Mouse (Mus musculus) ES-E14 (cell line): ENCODE measurements around the gene 1810055G02Rik. TPM values are rescaled to one million over a fixed set of nuclear protein-coding genes. Genes with fewer than 3 reads are reported as not detected.

Source experiments
- DNase-seq: peaks from one replicate; pipeline ENCODE4 v3.0.0-alpha.2; 2013; ENCODE audit warnings: low read depth, low spot score
- H3K27ac ChIP-seq: 2 replicates; pipeline ENCODE4 v1.5.1; 2012; ENCODE audit warnings: low read depth, mild to moderate bottlenecking, low read length, moderate library complexity, mixed read lengths; ENCODE audit not compliant: poor library complexity, insufficient read depth, severe bottlenecking
- H3K36me3 ChIP-seq: 2 replicates; pipeline ENCODE4 v1.6.1; 2012; ENCODE audit warnings: mild to moderate bottlenecking, low read length, moderate library complexity, mixed read lengths; ENCODE audit not compliant: control insufficient read depth, poor library complexity, insufficient read depth, severe bottlenecking
- H3K4me1 ChIP-seq, 2 experiments: fragments of 150-350 bp in 1 of 2; sonication (generic) in 1 of 2; 2 replicates each; pipeline ENCODE4 v1.6.1; 2012; ENCODE audit warnings: low read length in 2 of 2, mild to moderate bottlenecking in 1 of 2, mixed read lengths in 1 of 2; ENCODE audit not compliant: control insufficient read depth in 2 of 2, insufficient read depth in 2 of 2, poor library complexity in 1 of 2
- H3K4me3 ChIP-seq, 2 experiments: fragments of 150-350 bp in 1 of 2; sonication (generic) in 1 of 2; 2 replicates each; pipeline ENCODE4 v1.5.1; 2012; ENCODE audit warnings: low read length in 2 of 2, low read depth in 1 of 2, mild to moderate bottlenecking in 1 of 2, mixed read lengths in 1 of 2; ENCODE audit not compliant: insufficient read depth in 1 of 2, poor library complexity in 1 of 2, severe bottlenecking in 1 of 2
- H3K9ac ChIP-seq: 2 replicates; pipeline ENCODE4 v1.6.1; 2012; ENCODE audit warnings: low read depth, mild to moderate bottlenecking, low read length, mixed read lengths; ENCODE audit not compliant: poor library complexity, insufficient read depth, severe bottlenecking
- H3K9me3 ChIP-seq: fragments of 150-350 bp; sonication (generic); 2 replicates; pipeline ENCODE4 v1.6.1; 2012; ENCODE audit warnings: low read depth, mild to moderate bottlenecking, low read length; ENCODE audit not compliant: control insufficient read depth, insufficient read depth
- CHD2 ChIP-seq: IDR thresholded peaks from 2 replicates; pipeline ENCODE4 v1.6.1; 2014; ENCODE audit warnings: mild to moderate bottlenecking, low read depth, low read length, inconsistent platforms
- HCFC1 ChIP-seq: IDR thresholded peaks from 2 replicates; pipeline ENCODE4 v1.6.1; 2012; ENCODE audit warnings: low read length, inconsistent platforms, borderline replicate concordance; ENCODE audit not compliant: insufficient read depth
- MAFK ChIP-seq: IDR thresholded peaks from 2 replicates; pipeline ENCODE4 v1.6.1; 2014; ENCODE audit warnings: mild to moderate bottlenecking, low read depth, low read length, inconsistent platforms; ENCODE audit not compliant: insufficient read depth
- ZC3H11A ChIP-seq: IDR thresholded peaks from 2 replicates; pipeline ENCODE4 v1.6.1; 2012; ENCODE audit warnings: low read depth, mild to moderate bottlenecking, inconsistent platforms, low read length, borderline replicate concordance
- ZNF384 ChIP-seq: IDR thresholded peaks from 2 replicates; pipeline ENCODE4 v1.6.1; 2012; ENCODE audit warnings: low read depth, low read length, inconsistent platforms
- in situ Hi-C, 2 experiments: fragments of 600-800 bp; cut with MboI; formaldehyde crosslinking; loops; one replicate each; pipeline ENCODE4 v1.15.1; 2025; ENCODE audit warnings: low sequenced_read_pairs in 2 of 2, inconsistent platforms in 1 of 2; ENCODE audit not compliant: unreplicated experiment in 2 of 2
- total RNA-seq: library from RNA; depleted of rRNA; stranded (reverse); fragments of 300-350 nt; gene quantifications from 2 replicates; pipeline ENCODE4 v1.2.3, GENCODE M21; 2012

1810055G02Rik gene
- total RNA-seq, 1 experiment = 31.4 TPM

DNA sequence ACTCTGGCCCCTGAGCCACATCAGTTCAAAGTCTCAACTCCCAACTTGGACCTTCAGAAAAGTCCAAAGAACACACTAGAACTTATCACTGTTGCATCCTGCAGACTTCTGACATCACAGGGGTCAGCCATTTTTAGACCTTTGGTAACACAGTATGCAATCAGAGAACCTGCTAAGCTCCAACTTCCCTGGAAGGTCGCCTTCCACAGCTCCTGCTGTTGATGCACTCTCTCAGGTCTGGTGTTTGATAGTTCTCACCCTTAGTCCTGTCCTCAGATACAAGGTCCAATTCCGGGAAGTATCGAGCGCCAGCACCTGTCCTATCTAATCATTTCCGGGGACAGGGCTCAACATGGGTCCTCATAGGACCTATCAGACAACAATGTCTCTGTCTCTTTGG lies 16.8 kb upstream of the 1810055G02Rik start:
- Histone ChIP-seq H3K36me3 (no peaks in the 10 kb centered on the region), H3K9me3 (no peaks in the 10 kb centered on the region), H3K4me3 (no peak overlapping the region), H3K9ac (no peak overlapping the region), H3K4me1 (peaks cover 8 to 19% of the 10 kb centered on the region in 2 experiments), H3K27ac (no peak overlapping the region)
- no peak for DNase-seq
- TF ChIP-seq HCFC1 = no peak
- no peak for TF ChIP-seq ZC3H11A
- TF ChIP-seq MAFK = no peak
- TF ChIP-seq ZNF384 = no peak
- TF ChIP-seq CHD2 = no peak
- in situ Hi-C loops = no loop called here

DNA sequence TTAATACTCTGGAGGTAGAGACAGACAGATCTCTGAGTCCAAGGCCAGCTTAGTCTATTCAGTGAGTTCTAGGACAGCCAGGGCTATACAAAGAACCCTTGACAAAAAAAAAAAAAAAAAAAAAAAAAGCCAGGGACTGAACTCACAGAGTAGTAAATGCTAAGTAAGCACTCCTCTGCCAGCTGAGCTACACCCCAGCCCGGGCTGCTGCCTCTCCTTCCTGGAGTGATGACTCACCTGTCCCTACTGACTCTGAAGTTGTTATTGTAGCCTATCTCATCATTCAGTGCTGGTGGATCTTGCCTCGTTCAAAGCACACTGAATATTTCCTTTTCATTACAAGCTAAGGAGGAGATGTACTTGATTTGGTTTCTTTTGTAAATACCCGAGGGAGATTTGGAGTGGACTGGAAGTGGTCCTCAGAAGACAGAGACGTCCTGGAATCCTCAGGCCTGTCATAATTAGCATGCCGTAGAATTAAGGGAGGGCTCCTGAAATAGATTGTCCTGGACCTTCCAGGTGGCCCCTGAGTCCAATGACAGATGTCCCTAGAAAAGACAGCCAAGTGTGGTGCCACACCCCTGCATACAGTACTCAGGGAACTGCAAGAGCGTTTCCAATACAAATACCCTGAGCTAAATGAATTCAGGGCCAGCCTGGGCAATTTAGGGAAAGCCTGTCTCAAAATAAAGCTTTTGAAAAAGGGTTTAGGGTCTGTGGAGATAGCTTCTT lies 15.5 kb upstream of the 1810055G02Rik start:
- H3K4me1 ChIP-seq = peaks cover 6 to 11% of the 10 kb centered on the region in 2 experiments; a peak in 3 of 4 replicates
- H3K27ac ChIP-seq = no peak overlapping the region
- TF ChIP-seq MAFK = peak; percentile 32; the same call in 1 of the 2 replicates
- TF ChIP-seq HCFC1 = no peak
- TF ChIP-seq ZNF384 = peak; percentile 48; the same call in 1 of the 2 replicates
- H3K9ac ChIP-seq = no peak overlapping the region
- no peak for DNase-seq
- no peaks in the 10 kb centered on the region for H3K9me3 ChIP-seq
- no peaks in the 10 kb centered on the region for H3K36me3 ChIP-seq
- H3K4me3 ChIP-seq = no peak overlapping the region
- in situ Hi-C loops = no loop called here

DNA sequence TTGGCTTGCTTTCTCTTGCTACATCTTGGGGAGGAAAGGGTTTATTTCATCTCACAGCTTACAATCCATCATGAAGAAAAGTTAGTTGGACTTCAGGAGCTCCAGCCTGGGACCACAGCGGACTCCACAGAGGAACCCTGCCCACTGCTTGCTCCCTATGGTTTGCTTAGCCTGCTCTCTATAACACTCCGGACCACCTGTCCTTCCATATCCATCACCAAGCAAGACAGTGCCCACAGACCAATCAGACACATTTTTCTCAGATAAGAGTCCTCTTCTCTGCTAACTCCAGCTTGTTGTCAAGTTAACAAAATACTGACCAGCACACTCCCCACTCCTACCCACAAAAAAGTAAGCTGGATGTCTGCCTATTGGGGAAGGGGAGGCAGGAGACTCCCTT lies 13.6 kb upstream of the 1810055G02Rik start:
- no peaks in the 10 kb centered on the region for H3K36me3 ChIP-seq
- no peaks in the 10 kb centered on the region for H3K9me3 ChIP-seq
- in situ Hi-C loops = no loop called here
- H3K27ac ChIP-seq = no peak overlapping the region
- no peak for DNase-seq
- no peak overlapping the region for H3K9ac ChIP-seq
- no peak overlapping the region for H3K4me3 ChIP-seq
- peaks cover 3 to 4% of the 10 kb centered on the region in 2 experiments; a peak in 1 of 4 replicates for H3K4me1 ChIP-seq
- TF ChIP-seq ZNF384 (no peak), HCFC1 (no peak), CHD2 (no peak), MAFK (no peak)

DNA sequence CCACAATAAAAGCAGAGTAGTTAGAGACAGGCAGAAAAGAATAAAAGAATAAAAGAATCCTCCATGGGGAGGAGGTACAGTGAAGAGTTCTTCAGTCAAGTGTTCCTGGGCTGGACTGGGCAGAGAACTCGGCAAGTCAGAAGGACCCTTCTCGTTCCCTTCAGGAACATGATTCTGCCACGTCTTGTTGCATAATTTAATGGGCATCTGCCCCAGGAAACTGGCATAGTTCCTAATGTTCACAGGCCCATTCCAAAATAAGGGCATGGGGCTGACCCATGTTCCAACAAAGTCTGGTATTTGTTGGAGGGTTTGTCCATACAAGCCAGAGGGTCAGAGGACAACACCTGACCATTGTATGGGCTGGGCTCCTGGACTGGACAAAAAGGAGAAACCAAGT lies 13.1 kb upstream of the 1810055G02Rik start:
- TF ChIP-seq MAFK (no peak), HCFC1 (no peak), ZC3H11A (no peak)
- no peak for DNase-seq
- Histone ChIP-seq H3K4me3 (no peak overlapping the region), H3K36me3 (no peaks in the 10 kb centered on the region), H3K27ac (no peak overlapping the region), H3K9me3 (no peaks in the 10 kb centered on the region), H3K9ac (no peak overlapping the region), H3K4me1 (peaks cover 3 to 5% of the 10 kb centered on the region in 2 experiments; a peak in 2 of 4 replicates)
- in situ Hi-C loops = no loop called here

DNA sequence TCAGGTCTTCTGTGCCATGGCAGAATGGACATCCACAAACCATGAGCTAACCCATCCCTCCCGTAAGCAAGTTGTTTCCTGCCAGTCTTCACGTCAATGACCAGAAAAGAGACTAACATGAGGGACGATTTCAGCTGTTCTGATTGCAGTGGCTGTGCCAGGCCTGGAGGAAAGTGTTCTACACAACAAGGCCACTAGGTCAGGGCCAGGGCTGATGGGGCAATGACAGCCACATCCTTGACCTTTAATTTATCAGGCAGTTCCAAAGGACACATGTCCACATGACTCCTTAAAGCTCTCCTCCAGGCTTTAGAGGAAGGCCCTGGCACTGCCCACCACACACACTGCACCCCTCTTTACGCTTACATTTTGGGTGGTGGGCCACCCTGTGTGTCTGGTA lies 12.6 kb upstream of the 1810055G02Rik start:
- in situ Hi-C loops = no loop called here
- Histone ChIP-seq H3K9ac (no peak overlapping the region), H3K4me3 (no peak overlapping the region), H3K9me3 (no peaks in the 10 kb centered on the region), H3K4me1 (peaks cover 3 to 7% of the 10 kb centered on the region in 2 experiments; a peak in 2 of 4 replicates), H3K27ac (no peak overlapping the region), H3K36me3 (no peaks in the 10 kb centered on the region)
- DNase-seq = no peak
- TF ChIP-seq ZC3H11A (no peak), CHD2 (no peak), HCFC1 (no peak), MAFK (no peak)
